Mouse (Mus musculus): ENCODE measurements around the gene Epb41l4b. TPM values are rescaled to one million over a fixed set of nuclear protein-coding genes. Genes with fewer than 3 reads are reported as not detected.

Epb41l4b gene
- total and polyA plus RNA-seq, 3 experiments: 0.93 to 4.9 (median 2.0) TPM

GRCm38 (mm10) chr4:57111411-57111810 lies 31.8 kb downstream of the Epb41l4b start:
- in situ Hi-C loops (cut with MboI; ENCODE audit: low pct_ligation_motif_present, low pct_unique_long_range_greater_than_20kb, low sequenced_read_pairs) (loop anchor here (10.0 kb wide), 1 partner anchor 47 kb away; no protein-coding TSS in a partner anchor), dilution Hi-C loops (cut with MboI; ENCODE audit: extremely low pct_ligation_motif_present, extremely low pct_unique_long_range_greater_than_20kb, low sequenced_read_pairs) (no loop called here)
- DNase-seq (ENCODE audit: extremely low read depth): no peak
- Histone ChIP-seq H3K9ac (ENCODE audit: insufficient read depth, low read depth) (no peak overlapping the region), H3K4me2 (ENCODE audit: insufficient read depth, low read depth, poor library complexity, severe bottlenecking) (no peak overlapping the region), H3K36me3 (replicated peaks in 1 of 2; ENCODE audit: control insufficient read depth in 1 of 2, insufficient read depth in 1 of 2, low read length in 1 of 2) (no peaks in the 10 kb centered on the region), H3K4me3 (replicated peaks in 1 of 3; ENCODE audit: low read depth in 2 of 3, low read length in 2 of 3, poor library complexity in 1 of 3) (no peak overlapping the region), H3K79me2 (replicated peaks; ENCODE audit: control insufficient read depth, extremely low read depth, insufficient read depth, poor library complexity, severe bottlenecking) (no peaks in the 10 kb centered on the region), H3K9me3 (replicated peaks; ENCODE audit: low read length) (no peaks in the 10 kb centered on the region), H3K4me1 (ENCODE audit: control insufficient read depth in 1 of 2, insufficient read depth in 2 of 2) (peaks cover 2 to 23% of the 10 kb centered on the region in 2 experiments; a peak in 2 of 4 replicates), H3K27ac (ENCODE audit: insufficient read depth, low read depth) (no peak overlapping the region), H3K27me3 (replicated peaks) (no peaks in the 10 kb centered on the region)
- TF ChIP-seq CHD2 (IDR thresholded peaks at IDR 0.05; ENCODE audit: low read length) (no peak), TCF12 (IDR thresholded peaks at IDR 0.05; ENCODE audit: low read depth, low read length) (no peak), ZNF384 (IDR thresholded peaks at IDR 0.05; ENCODE audit: low read depth, low read length) (no peak), CHD1 (IDR thresholded peaks at IDR 0.05; ENCODE audit: low read depth, low read length) (no peak), IRF4 (IDR thresholded peaks at IDR 0.05; ENCODE audit: low read depth, low read length) (no peak)

GRCm38 (mm10) chr4:57109543-57109942 lies 33.7 kb downstream of the Epb41l4b start:
- H3K4me3 ChIP-seq (replicated peaks in 1 of 3; ENCODE audit: low read depth in 2 of 3, low read length in 2 of 3, poor library complexity in 1 of 3): no peak overlapping the region
- H3K9ac ChIP-seq (ENCODE audit: insufficient read depth, low read depth): no peak overlapping the region
- no peaks in the 10 kb centered on the region for H3K9me3 ChIP-seq (replicated peaks; ENCODE audit: low read length)
- no peaks in the 10 kb centered on the region for H3K27me3 ChIP-seq (replicated peaks)
- H3K4me2 ChIP-seq (ENCODE audit: insufficient read depth, low read depth, poor library complexity, severe bottlenecking): no peak overlapping the region
- in situ Hi-C loops (cut with MboI; ENCODE audit: low pct_ligation_motif_present, low pct_unique_long_range_greater_than_20kb, low sequenced_read_pairs): no loop called here
- H3K36me3 ChIP-seq (replicated peaks in 1 of 2; ENCODE audit: control insufficient read depth in 1 of 2, insufficient read depth in 1 of 2, low read length in 1 of 2): no peaks in the 10 kb centered on the region
- TF ChIP-seq ZKSCAN1 (IDR thresholded peaks at IDR 0.05; ENCODE audit: borderline replicate concordance, low read depth, low read length): no peak
- no peak for TF ChIP-seq TBP (conservative IDR thresholded peaks at IDR 0.05; ENCODE audit: low read depth, low read length)
- TF ChIP-seq EP300 (IDR thresholded peaks at IDR 0.05; ENCODE audit: low read length): no peak
- TF ChIP-seq KAT2A (IDR thresholded peaks at IDR 0.05; ENCODE audit: insufficient replicate concordance, low read length): no peak
- no peak for TF ChIP-seq USF1 (IDR thresholded peaks at IDR 0.05; ENCODE audit: low read depth, low read length)
- TF ChIP-seq ZMIZ1 (IDR thresholded peaks at IDR 0.05; ENCODE audit: low read depth, low read length): no peak
- no peak for TF ChIP-seq E2F4 (IDR thresholded peaks at IDR 0.05; ENCODE audit: insufficient replicate concordance, low read depth, low read length)
- TF ChIP-seq IRF4 (IDR thresholded peaks at IDR 0.05; ENCODE audit: low read depth, low read length): no peak
- TF ChIP-seq JUND (conservative IDR thresholded peaks at IDR 0.05; ENCODE audit: low read depth, low read length): no peak
- TF ChIP-seq HCFC1 (IDR thresholded peaks at IDR 0.05; ENCODE audit: low read depth, low read length): no peak
- no peak for TF ChIP-seq USF2 (conservative IDR thresholded peaks at IDR 0.05; ENCODE audit: low read depth, low read length)
- no peak for DNase-seq (ENCODE audit: extremely low read depth)
- no peak overlapping the region for H3K27ac ChIP-seq (ENCODE audit: insufficient read depth, low read depth)
- H3K4me1 ChIP-seq (ENCODE audit: control insufficient read depth in 1 of 2, insufficient read depth in 2 of 2): peaks cover 9 to 42% of the 10 kb centered on the region in 2 experiments
- no peaks in the 10 kb centered on the region for H3K79me2 ChIP-seq (replicated peaks; ENCODE audit: control insufficient read depth, extremely low read depth, insufficient read depth, poor library complexity, severe bottlenecking)
- dilution Hi-C loops (cut with MboI; ENCODE audit: extremely low pct_ligation_motif_present, extremely low pct_unique_long_range_greater_than_20kb, low sequenced_read_pairs): no loop called here

All from CH12.LX (cell line).